Mouse (Mus musculus): Measurements from ENCODE around the gene Dock1. TPM values are rescaled to one million over a fixed set of nuclear protein-coding genes. Genes with fewer than 3 reads are reported as not detected.

Gene Dock1
- total RNA-seq (2021): 10 to 100 TPM; 21.3 TPM
- long read RNA-seq, experiment 1, full-length matches to known transcripts: 2 of 17 reads
- long read RNA-seq, experiment 1, partial matches to known transcripts: 6 of 17 reads
- long read RNA-seq, experiment 1, other reads (novel, unspliced or antisense): 9 of 17 reads
- long read RNA-seq, experiment 2, full-length matches to known transcripts: 3 of 17 reads
- long read RNA-seq, experiment 2, partial matches to known transcripts: 5 of 17 reads
- long read RNA-seq, experiment 2, other reads (novel, unspliced or antisense): 9 of 17 reads

DNA sequence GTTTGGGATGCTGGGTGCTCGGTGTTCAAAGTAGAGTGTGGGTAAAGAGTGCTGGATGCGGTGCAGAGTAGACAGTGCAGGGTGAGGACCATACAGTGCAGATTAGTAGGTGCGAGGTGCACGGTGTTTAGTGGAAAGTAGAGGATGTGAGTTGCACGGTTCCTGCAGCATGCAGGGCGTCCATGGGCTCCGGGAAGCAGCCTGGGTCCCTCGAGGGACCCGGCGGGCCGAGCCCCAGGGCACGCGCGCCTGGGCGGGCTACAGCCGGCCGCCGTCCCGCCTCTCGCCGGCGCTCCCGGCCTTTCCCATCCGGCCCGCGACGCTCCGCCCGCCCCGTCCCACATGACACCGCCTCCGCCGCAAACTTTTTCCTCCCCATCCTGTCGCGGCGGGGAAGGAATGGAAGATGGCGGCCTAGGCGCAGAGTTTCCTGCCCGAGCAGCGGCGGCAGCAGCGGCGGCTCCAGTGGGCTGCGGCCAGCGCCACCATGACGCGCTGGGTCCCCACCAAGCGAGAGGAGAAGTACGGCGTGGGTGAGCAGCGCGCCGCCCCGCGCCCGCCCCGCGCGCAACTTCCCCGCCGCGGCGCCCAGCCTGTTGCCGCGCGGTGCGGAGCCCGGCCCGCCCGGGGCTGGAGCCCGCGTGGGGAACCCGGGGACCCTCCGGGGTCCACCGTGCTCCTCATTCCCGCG, at the start of gene Dock1:
TSS of gene Dock1 (plus strand) at position 343 of the 691 bp plus-strand sequence.
- peak; percentile 49 to 59 for DNase-seq (ENCODE audit: low spot score in 2 of 2)

DNA sequence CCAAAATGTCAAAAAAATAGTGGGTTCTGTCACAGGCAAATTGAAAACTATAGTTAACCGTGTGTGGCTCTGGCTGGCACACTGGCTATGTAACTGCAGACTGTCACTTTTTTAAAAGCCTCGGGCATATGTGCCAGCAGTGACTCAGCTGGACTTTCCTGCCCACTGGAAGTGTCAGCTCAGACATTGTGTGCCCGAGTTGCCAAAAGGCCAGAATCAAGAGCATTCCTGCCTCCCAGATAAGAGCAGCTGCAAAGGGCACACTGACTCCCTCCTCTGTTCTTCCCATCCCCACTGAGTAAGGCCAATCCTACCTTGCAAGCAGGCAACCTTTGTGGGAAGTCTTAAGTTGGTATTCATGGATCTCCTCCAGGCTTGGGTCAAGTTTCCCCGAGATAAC, 42.5 kb upstream of the Dock1 start:
- no peak for DNase-seq (ENCODE audit: low spot score in 2 of 2)

DNA sequence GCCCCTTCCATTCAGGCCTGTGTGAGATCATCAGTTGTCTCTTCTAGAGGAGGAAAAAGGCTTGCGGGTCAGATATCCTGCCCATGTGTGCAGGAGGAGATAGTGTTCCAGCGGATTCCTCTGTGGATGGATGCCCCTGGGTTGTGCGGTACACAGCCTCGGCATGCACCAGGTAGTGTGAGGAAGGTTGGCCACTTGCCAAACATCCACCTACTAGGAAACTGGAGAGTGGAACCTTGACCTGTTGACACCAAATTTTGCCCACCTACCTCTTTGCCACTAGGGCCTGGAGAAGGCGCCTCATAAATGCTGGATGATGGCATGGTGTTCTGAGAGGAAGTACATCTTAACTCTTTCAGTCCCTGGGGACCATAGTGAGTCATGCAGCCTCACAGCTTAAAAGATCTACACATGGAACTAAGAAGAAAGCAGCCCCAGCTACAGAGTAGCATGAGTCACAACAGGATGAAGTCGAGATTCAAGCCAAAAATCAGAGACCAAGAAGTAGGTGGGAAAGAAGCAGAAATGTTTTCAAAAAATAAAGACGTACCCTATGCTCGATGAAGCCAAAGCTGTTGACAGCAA, 20.1 kb upstream of the Dock1 start:
- DNase-seq (ENCODE audit: low spot score in 2 of 2): peak in 1 of 2 experiments; percentile 8

- no peak for DNase-seq (ENCODE audit: low spot score in 2 of 2)
Observed at GRCm38 (mm10) chr7:134651071-134651470, 19.4 kb upstream of the Dock1 start.

DNA sequence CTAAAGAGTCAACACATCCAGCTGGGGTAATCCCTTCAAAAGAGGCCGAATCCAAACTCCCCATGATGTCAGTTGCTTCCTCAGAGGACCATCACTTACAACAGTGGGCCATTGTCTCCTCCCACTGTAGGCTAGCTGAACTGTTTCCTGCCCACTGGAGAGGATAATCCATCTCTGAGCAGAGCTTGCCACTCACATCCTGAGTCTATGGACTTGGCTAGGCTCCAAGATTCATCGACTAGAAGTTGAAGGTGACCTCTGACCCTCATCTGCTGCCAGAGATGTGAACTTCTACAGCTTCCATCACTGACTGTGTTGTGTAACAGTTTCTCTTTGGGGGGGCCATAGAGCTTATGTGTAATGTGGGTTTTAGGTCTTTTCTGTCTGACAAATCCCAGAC, 7.2 kb upstream of the Dock1 start:
- DNase-seq (ENCODE audit: low spot score in 2 of 2): no peak

- no peak for DNase-seq (ENCODE audit: low spot score in 2 of 2)
Observed at GRCm38 (mm10) chr7:134665642-134666282, 4.7 kb upstream of the Dock1 start.

GRCm38 (mm10) chr7:134667271-134667702, 3.2 kb upstream of the Dock1 start:
- DNase-seq (ENCODE audit: low spot score in 2 of 2): no peak

DNA sequence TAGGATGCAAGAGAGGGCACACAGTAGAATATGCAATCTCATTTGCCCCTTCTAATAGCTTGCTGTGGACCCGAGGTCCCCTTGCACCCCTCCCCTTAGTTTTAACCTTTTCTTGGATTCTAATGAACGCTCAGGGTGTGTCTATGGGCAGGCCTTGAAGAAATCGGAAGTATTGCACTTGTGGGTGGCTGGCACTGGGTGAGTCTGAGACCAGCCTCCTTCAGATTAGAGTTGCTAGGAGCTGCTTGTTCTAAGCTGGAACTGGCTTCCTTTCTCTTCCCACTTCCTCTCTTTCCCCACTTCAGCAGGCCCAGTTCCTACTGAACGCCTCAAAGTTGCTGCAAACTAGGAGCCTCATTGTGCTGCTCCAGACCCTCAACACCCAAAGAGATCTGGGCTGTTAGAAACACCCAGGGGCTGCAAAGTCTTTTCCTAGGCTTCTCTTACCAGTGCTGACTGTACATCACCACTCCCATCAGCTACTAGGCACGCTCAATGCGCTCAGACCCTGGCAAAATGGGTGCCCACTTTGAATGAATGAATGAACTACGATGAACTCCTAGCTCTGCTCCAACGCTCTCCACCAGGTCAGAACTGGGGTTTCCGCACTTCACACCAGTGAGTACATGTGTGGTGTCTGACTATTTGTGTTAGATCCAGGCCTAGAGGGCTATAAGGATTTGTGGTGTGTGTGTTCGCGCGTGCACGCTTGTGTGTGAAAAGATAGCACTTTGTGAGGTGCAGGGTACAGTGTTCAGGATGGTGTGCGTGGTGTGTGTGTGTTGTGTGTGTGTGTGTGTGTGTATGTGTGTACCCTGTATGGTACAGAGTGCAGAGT, 761 bp upstream of the Dock1 start:
- DNase-seq (ENCODE audit: low spot score in 2 of 2): no peak

DNA sequence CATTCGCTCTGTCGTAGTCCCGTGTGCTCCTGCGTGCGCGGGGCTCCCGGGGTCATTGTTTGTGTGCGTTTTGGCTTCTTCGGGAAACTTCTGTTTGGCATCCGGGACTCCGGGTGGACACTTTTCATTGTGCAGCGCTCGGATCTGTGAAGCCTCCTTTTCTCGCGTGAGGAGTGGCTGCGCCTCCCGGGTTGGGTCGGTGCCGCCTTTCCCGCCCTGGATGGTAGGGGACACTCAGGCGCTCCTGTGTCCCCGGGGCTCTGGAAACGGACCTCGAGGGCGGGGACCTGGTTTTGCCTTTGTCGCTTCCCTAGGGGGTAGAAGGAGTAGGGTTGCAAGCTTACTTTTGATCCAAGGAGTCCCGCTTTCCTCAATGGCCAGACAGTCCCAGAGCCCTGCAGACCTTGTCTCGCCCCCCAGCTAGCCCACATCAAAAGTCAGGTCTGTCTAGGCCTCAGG, 578 bp downstream of the Dock1 start:
- DNase-seq (ENCODE audit: low spot score in 2 of 2): no peak

- no peak for DNase-seq (ENCODE audit: low spot score in 2 of 2)
Observed at GRCm38 (mm10) chr7:134671467-134671901, 1.0 kb downstream of the Dock1 start.

- DNase-seq (ENCODE audit: low spot score in 2 of 2): no peak
Observed at GRCm38 (mm10) chr7:134673135-134673534, 2.7 kb downstream of the Dock1 start.

- peak; percentile 15 to 27 for DNase-seq (ENCODE audit: low spot score in 2 of 2)
Observed at GRCm38 (mm10) chr7:134673952-134674351, 3.5 kb downstream of the Dock1 start.

GRCm38 (mm10) chr7:134677852-134678251, 7.4 kb downstream of the Dock1 start:
- no peak for DNase-seq (ENCODE audit: low spot score in 2 of 2)

GRCm38 (mm10) chr7:134679314-134680158, 9.1 kb downstream of the Dock1 start:
- no peak for DNase-seq (ENCODE audit: low spot score in 2 of 2)

- DNase-seq (ENCODE audit: low spot score in 2 of 2): no peak
Observed at GRCm38 (mm10) chr7:134680161-134680560, 9.7 kb downstream of the Dock1 start.

GRCm38 (mm10) chr7:134681729-134682527, 11.5 kb downstream of the Dock1 start:
- DNase-seq (ENCODE audit: low spot score in 2 of 2): no peak

DNA sequence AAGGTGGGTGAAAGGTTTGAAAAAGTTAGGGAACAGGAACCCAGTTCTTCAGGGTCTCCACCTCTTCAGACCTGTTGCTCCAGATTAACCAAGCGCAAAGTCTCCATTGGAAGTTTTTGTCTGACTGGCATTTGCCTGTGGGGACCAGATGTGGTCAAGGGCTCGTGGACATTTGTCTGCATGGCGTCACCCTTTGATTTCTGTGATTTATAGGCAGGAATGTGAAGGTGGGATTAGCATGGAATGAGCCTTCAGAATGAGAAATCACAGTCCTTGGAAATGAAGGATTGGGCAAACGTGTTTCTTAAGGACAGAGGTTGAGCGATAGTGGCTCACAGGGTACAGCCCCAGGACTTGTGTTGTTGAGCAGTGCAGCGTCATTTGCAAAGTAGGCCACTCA, 17.9 kb downstream of the Dock1 start:
- DNase-seq (ENCODE audit: low spot score in 2 of 2): no peak

- DNase-seq (ENCODE audit: low spot score in 2 of 2): no peak
Observed at GRCm38 (mm10) chr7:134690118-134690517, 19.7 kb downstream of the Dock1 start.

DNA sequence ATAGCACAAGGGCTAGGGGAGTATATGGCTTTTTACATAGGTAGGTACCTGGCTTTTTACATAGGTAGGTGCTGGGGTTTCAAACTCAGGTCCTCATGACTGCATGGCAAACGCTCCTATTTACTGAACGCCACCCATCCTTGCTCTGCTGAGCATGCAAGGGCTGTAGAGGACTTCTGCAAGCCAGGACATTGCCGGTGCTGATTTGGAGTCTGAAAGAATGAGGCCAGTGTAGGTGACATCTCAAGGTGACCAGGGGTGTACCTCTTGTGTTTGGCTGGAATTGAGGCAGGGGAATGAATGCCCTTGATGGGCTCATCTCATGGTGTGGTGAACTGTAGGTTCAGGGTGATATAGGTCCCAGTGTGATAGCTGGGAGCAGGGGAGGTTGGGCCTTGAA, 20.4 kb downstream of the Dock1 start:
- no peak for DNase-seq (ENCODE audit: low spot score in 2 of 2)
